Mouse (Mus musculus) neural tube, embryonic 14.5 days (tissue): ENCODE measurements around the gene Glis3. TPM values are rescaled to one million over a fixed set of nuclear protein-coding genes. Genes with fewer than 3 reads are reported as not detected.

Source experiments
- ATAC-seq: fragments of 200-750 bp; cut with Nextera tagmentation; 2 replicates; pipeline ENCODE4 v1.8.0; 2017; ENCODE audit warnings: low read depth, mild to moderate bottlenecking, moderate TSS enrichment, moderate library complexity
- H3K27ac ChIP-seq: fragments of 300-500 bp; sonication (generic); 2 replicates; pipeline ENCODE4 v1.5.1; 2014; ENCODE audit warnings: low read depth, mild to moderate bottlenecking, control low read depth, low read length, moderate library complexity, mixed read lengths
- H3K27me3 ChIP-seq: fragments of 300-500 bp; sonication (generic); 2 replicates; pipeline ENCODE4 v1.6.1; 2014; ENCODE audit warnings: low read length; ENCODE audit not compliant: control insufficient read depth, insufficient read depth
- H3K36me3 ChIP-seq: fragments of 300-500 bp; sonication (generic); 2 replicates; pipeline ENCODE4 v1.6.1; 2014; ENCODE audit warnings: low read length, mixed read lengths; ENCODE audit not compliant: control insufficient read depth, insufficient read depth
- H3K4me1 ChIP-seq: fragments of 300-500 bp; sonication (generic); 2 replicates; pipeline ENCODE4 v1.6.1; 2014; ENCODE audit warnings: low read length; ENCODE audit not compliant: control insufficient read depth, insufficient read depth
- H3K4me2 ChIP-seq: fragments of 300-500 bp; sonication (generic); 2 replicates; pipeline ENCODE4 v1.6.1; 2014; ENCODE audit warnings: mild to moderate bottlenecking, low read depth, low read length, control low read depth
- H3K4me3 ChIP-seq: fragments of 300-500 bp; sonication (generic); 2 replicates; pipeline ENCODE4 v1.5.1; 2014; ENCODE audit warnings: low read depth, low read length, control low read depth, mixed read lengths
- H3K9ac ChIP-seq: fragments of 300-500 bp; sonication (generic); replicated peaks from 2 replicates; pipeline ENCODE4 v1.6.1; 2014; ENCODE audit warnings: low read depth, mild to moderate bottlenecking, control low read depth, low read length, mixed read lengths
- H3K9me3 ChIP-seq: fragments of 300-500 bp; sonication (generic); 2 replicates; pipeline ENCODE4 v1.6.1; 2016; ENCODE audit warnings: low read length; ENCODE audit not compliant: control insufficient read depth
- WGBS: fragments of 180-500 bp; shearing (Covaris S2); extraction: QIAGEN DNeasy Blood & Tissue Kit; methylation state at CpG from one replicate; pipeline ENCODE4 v1.1.7; 2014; 5-methylcytosine and 5-hydroxymethylcytosine counted together
- polyA plus RNA-seq: library from polyadenylated mRNA; unstranded; fragments of >200 nt; fragmentation: Nextera tagmentation; extraction: Ambion mirVana; gene quantifications from 2 replicates; pipeline ENCODE4 v1.2.1, GENCODE M21; 2014

Glis3 gene
- polyA plus RNA-seq, 1 experiment from 2014 or later, result 2.7 TPM

- Histone ChIP-seq H3K4me1 (no peaks in the 10 kb centered on the region), H3K9me3 (no peaks in the 10 kb centered on the region), H3K4me2 (no peak overlapping the region), H3K27ac (no peak overlapping the region), H3K36me3 (no peaks in the 10 kb centered on the region), H3K4me3 (no peak overlapping the region), H3K27me3 (no peaks in the 10 kb centered on the region), H3K9ac (no peak overlapping the region)
- 59% methylated on average over 10 of the region's 10 CpGs for WGBS
- no peak for ATAC-seq
These were observed 16.7 kb downstream of the Glis3 start for GRCm38 (mm10) chr19:28663148-28663547.

- no peak for ATAC-seq
- no peaks in the 10 kb centered on the region for H3K4me1 ChIP-seq
- no peak overlapping the region for H3K9ac ChIP-seq
- no peaks in the 10 kb centered on the region for H3K27me3 ChIP-seq
- H3K9me3 ChIP-seq, result no peaks in the 10 kb centered on the region
- WGBS, result 73% methylated on average over 8 of the region's 8 CpGs
- H3K36me3 ChIP-seq, result no peaks in the 10 kb centered on the region
- H3K4me2 ChIP-seq, result no peak overlapping the region
- no peak overlapping the region for H3K4me3 ChIP-seq
- no peak overlapping the region for H3K27ac ChIP-seq
These were observed 17.4 kb downstream of the Glis3 start for GRCm38 (mm10) chr19:28662474-28662873.

GRCm38 (mm10) chr19:28660912-28661311 is 19.0 kb downstream of the Glis3 start:
- H3K9me3 ChIP-seq, result no peaks in the 10 kb centered on the region
- no peak overlapping the region for H3K4me2 ChIP-seq
- WGBS, result 64% methylated on average over 7 of the region's 7 CpGs
- no peaks in the 10 kb centered on the region for H3K36me3 ChIP-seq
- H3K9ac ChIP-seq, result no peak overlapping the region
- no peak for ATAC-seq
- no peak overlapping the region for H3K4me3 ChIP-seq
- no peaks in the 10 kb centered on the region for H3K4me1 ChIP-seq
- H3K27ac ChIP-seq, result no peak overlapping the region
- H3K27me3 ChIP-seq, result no peaks in the 10 kb centered on the region

GRCm38 (mm10) chr19:28657686-28658195 is 22.1 kb downstream of the Glis3 start:
- Histone ChIP-seq H3K4me1 (no peaks in the 10 kb centered on the region), H3K27me3 (no peaks in the 10 kb centered on the region), H3K4me2 (no peak overlapping the region), H3K36me3 (no peaks in the 10 kb centered on the region), H3K4me3 (no peak overlapping the region), H3K27ac (no peak overlapping the region), H3K9me3 (no peaks in the 10 kb centered on the region), H3K9ac (no peak overlapping the region)
- WGBS, result 44% methylated on average over 5 of the region's 5 CpGs
- no peak for ATAC-seq

GRCm38 (mm10) chr19:28656882-28657281 is 23.0 kb downstream of the Glis3 start:
- no peak overlapping the region for H3K9ac ChIP-seq
- no peak overlapping the region for H3K4me2 ChIP-seq
- 19% methylated on average over 6 of the region's 6 CpGs for WGBS
- H3K4me1 ChIP-seq, result no peaks in the 10 kb centered on the region
- no peak overlapping the region for H3K4me3 ChIP-seq
- H3K27me3 ChIP-seq, result no peaks in the 10 kb centered on the region
- H3K27ac ChIP-seq, result no peak overlapping the region
- no peaks in the 10 kb centered on the region for H3K36me3 ChIP-seq
- ATAC-seq, result no peak
- no peaks in the 10 kb centered on the region for H3K9me3 ChIP-seq

- WGBS, result 74% methylated on average over 7 of the region's 7 CpGs
- no peak for ATAC-seq
- no peak overlapping the region for H3K4me2 ChIP-seq
- no peak overlapping the region for H3K4me3 ChIP-seq
- H3K27me3 ChIP-seq, result no peaks in the 10 kb centered on the region
- H3K9me3 ChIP-seq, result no peaks in the 10 kb centered on the region
- no peak overlapping the region for H3K9ac ChIP-seq
- no peaks in the 10 kb centered on the region for H3K4me1 ChIP-seq
- H3K36me3 ChIP-seq, result no peaks in the 10 kb centered on the region
- H3K27ac ChIP-seq, result no peak overlapping the region
These were observed 24.7 kb downstream of the Glis3 start for GRCm38 (mm10) chr19:28655166-28655565.

GRCm38 (mm10) chr19:28650836-28651235 is 29.0 kb downstream of the Glis3 start:
- WGBS, result 88% methylated on average over 5 of the region's 5 CpGs
- H3K4me2 ChIP-seq, result no peak overlapping the region
- no peaks in the 10 kb centered on the region for H3K4me1 ChIP-seq
- no peaks in the 10 kb centered on the region for H3K9me3 ChIP-seq
- no peak overlapping the region for H3K4me3 ChIP-seq
- no peak overlapping the region for H3K27ac ChIP-seq
- no peaks in the 10 kb centered on the region for H3K36me3 ChIP-seq
- no peak for ATAC-seq
- no peaks in the 10 kb centered on the region for H3K27me3 ChIP-seq
- H3K9ac ChIP-seq, result no peak overlapping the region

GRCm38 (mm10) chr19:28649489-28649888 is 30.4 kb downstream of the Glis3 start:
- Histone ChIP-seq H3K36me3 (no peaks in the 10 kb centered on the region), H3K27me3 (no peaks in the 10 kb centered on the region), H3K27ac (no peak overlapping the region), H3K4me1 (no peaks in the 10 kb centered on the region), H3K4me2 (no peak overlapping the region), H3K9me3 (no peaks in the 10 kb centered on the region), H3K9ac (no peak overlapping the region), H3K4me3 (no peak overlapping the region)
- 59% methylated on average over 5 of the region's 5 CpGs for WGBS
- ATAC-seq, result no peak

GRCm38 (mm10) chr19:28648881-28649280 is 31.0 kb downstream of the Glis3 start:
- no peaks in the 10 kb centered on the region for H3K27me3 ChIP-seq
- no peak overlapping the region for H3K27ac ChIP-seq
- H3K4me3 ChIP-seq, result no peak overlapping the region
- H3K4me1 ChIP-seq, result no peaks in the 10 kb centered on the region
- no peak overlapping the region for H3K4me2 ChIP-seq
- ATAC-seq, result no peak
- H3K9ac ChIP-seq, result no peak overlapping the region
- H3K36me3 ChIP-seq, result no peaks in the 10 kb centered on the region
- 63% methylated on average over 4 of the region's 4 CpGs for WGBS
- H3K9me3 ChIP-seq, result no peaks in the 10 kb centered on the region
